Mouse (Mus musculus) cerebellum, postnatal 25 days (tissue): ENCODE data around the gene Echdc3.
A peak's percentile ranks its signal among the peaks of the same experiment; 100 is the strongest.

ENCODE experiments used
- DNase-seq, 2 experiments: peaks; one replicate each; pipeline ENCODE4 v3.0.0; 2021; ENCODE audit warnings: mixed read lengths in 2 of 2

The Echdc3 gene

DNA sequence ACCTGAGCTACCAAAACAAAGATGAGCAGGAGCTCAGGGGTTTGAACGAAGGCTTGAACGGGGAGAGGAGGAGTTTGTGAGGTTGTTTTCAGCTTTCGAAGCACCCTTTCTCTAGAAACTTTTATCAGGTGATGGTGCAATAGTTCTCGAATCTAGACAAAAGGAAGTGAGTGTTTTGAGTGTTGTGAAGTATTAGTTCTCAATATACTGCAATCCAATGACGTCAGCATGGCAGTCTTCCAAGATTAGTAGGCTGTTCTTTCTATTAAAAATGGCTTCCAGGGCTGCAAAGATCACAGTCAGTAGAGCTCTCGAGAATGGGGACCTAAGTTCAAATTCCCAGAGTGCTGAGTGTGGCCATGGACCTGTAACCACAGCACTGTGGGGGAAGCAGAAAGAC, 47.1 kb downstream of the Echdc3 start:
- DNase-seq = no peak

- DNase-seq = no peak
These were observed 48.1 kb downstream of the Echdc3 start for GRCm38 (mm10) chr2:6164606-6165290.

DNA sequence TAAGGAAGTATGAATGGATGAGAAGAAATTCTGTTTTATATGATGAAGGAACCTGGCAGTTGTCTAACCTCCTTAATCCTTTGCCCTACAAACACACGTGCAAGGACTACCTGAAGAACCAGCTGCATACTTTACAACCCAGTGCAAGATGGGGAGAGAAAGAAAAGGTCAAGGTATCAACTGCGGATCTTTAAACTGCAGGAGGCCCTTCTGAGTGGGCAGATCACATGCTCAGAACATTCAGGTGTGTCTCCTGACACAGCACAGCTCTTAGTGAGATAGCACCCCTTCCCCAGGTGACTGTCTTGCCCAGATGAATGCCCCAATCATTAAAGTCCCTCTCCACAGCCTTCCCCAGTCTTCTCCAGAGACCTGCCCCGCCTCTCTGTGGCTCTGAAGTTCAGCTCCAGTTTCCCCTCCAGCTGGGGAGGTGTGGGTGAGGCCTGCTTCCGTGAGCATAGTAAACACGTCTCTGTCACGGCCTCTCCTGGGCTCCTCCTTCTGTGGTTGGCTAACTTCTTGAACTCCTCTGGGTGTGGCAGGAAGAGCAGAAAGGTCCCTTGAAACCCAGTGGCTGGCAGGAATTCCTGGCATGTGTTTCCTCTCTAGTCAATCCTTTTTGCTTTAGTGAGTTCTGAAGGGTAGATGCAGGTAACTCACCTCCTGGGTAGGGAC, 50.3 kb downstream of the Echdc3 start:
- DNase-seq = no peak

DNA sequence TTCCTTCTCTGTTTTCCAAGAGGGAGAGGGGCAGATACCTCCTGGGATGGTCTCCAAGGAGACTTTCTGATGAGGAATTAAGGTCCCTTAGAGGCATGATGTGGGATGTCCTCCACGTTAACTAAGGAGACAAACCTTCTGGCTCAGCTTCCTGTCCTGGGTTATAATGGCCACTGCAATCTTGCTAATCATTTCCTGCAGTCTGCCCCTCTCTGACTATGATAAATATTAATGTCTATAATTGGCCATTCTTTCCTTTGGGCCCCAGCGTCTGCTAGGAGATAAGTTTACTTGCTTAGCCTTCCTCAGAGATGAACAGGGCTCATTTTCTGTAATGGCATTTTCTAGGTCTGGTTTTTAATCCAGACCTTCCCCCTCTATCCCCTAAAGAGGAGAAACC, 53.1 kb downstream of the Echdc3 start:
- no peak for DNase-seq

GRCm38 (mm10) chr2:6159219-6159618, 53.6 kb downstream of the Echdc3 start:
- DNase-seq = no peak

DNA sequence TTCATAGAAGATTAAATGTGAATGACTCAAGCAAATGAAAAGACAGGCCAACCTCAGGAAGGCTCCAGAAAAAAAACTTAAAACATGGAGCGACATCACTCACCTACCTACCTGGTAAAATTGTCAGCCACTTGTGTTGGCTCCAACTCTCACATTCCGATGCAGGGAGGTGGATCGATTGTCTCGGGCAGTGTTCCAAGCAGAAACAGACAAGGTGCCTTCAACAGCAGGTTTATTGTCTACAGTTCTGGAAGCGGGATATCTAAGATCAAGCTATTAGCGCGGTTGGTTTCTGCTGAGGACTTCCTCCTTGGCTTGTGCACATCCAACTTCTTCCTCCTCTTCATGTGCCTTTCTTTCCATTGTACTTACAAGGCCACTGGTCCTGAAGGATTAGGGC, 55.2 kb downstream of the Echdc3 start:
- DNase-seq = no peak

- no peak for DNase-seq
These were observed 55.6 kb downstream of the Echdc3 start for GRCm38 (mm10) chr2:6157208-6157607.

- DNase-seq = no peak
These were observed 63.0 kb downstream of the Echdc3 start for GRCm38 (mm10) chr2:6149801-6150200.

- DNase-seq = peak; percentile 25 to 32
These were observed 65.9 kb downstream of the Echdc3 start for GRCm38 (mm10) chr2:6146901-6147300.

GRCm38 (mm10) chr2:6146257-6146656, 66.6 kb downstream of the Echdc3 start:
- no peak for DNase-seq

DNA sequence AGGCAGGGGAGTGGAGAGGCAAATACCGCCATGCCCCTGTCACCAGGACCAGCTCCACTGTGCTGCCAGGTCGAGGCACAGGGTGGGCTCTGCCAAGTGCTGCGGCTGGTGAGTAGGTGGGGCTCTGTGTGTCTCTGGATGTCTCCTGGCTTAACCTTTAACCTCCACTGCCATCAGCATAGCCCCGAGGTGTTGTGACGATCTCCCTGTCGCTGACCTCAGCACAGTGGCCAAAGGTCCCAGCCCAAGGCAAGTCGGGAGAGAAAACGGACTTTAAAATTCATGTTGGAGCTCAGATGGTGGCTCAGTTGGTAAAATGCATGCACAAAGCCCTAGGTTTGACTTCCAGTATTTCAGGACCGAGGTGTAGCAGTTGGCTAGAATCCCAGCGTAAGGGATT, 67.2 kb downstream of the Echdc3 start:
- no peak for DNase-seq

- peak in 1 of 2 experiments; percentile 49 for DNase-seq
These were observed 69.7 kb downstream of the Echdc3 start for GRCm38 (mm10) chr2:6142915-6143654.

DNA sequence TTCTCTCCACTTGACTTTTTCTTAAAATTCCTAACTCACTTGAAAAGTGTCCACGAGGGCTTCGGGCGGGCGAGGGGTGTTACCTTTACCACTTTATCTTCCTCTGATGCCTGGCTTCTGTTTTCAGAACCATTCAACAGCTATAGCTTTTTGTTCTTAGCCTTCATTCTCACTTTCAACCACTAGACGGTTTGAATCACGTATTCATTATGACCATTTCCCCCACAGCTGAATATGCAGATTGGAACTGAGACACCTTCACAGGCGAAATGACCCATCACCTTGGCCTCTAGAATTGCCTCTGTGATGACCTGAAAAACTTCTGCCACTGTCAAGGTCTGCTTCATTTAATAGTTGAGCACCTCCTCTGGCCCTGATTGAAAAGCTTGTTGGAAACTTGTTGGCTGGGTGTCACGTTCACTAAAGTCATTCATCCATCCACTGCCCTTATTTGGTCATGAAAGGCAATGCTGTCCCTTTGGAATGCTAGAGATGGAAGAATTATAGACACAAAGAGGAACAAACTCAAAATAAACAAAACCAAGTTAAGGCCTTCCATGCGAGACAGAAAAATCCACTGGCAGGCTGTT, 72.2 kb downstream of the Echdc3 start:
- DNase-seq = no peak
